Mouse (Mus musculus) ES-Bruce4 (cell line): ENCODE measurements at regions not wholly inside any gene's neighbourhood (a gene's known extent, or its start where the extent isn't known, plus 50 kb on each side); places are given as distances from the start of the nearest gene placed in this dataset.

ENCODE experiments used
- H3K27ac ChIP-seq: 2 replicates; pipeline ENCODE4 v1.5.1; 2012; ENCODE audit warnings: low read length, inconsistent platforms; ENCODE audit not compliant: insufficient read depth
- H3K27me3 ChIP-seq: 2 replicates; pipeline ENCODE4 v1.6.1; 2012; ENCODE audit warnings: mild to moderate bottlenecking, low read length, inconsistent platforms; ENCODE audit not compliant: control insufficient read depth, poor library complexity, insufficient read depth, severe bottlenecking
- H3K36me3 ChIP-seq: 2 replicates; pipeline ENCODE4 v1.6.1; 2012; ENCODE audit warnings: inconsistent platforms, mild to moderate bottlenecking, low read length, moderate library complexity; ENCODE audit not compliant: control insufficient read depth, poor library complexity, insufficient read depth, severe bottlenecking
- H3K4me1 ChIP-seq: one replicate; pipeline ENCODE4 v1.8.1; 2011; ENCODE audit warnings: low read length; ENCODE audit not compliant: control insufficient read depth, insufficient read depth
- H3K4me3 ChIP-seq: 2 replicates; pipeline ENCODE4 v1.5.1; 2011; ENCODE audit warnings: low read depth, mild to moderate bottlenecking, low read length
- H3K9ac ChIP-seq: 2 replicates; pipeline ENCODE4 v1.6.1; 2012; ENCODE audit warnings: low read depth, mild to moderate bottlenecking, inconsistent platforms; ENCODE audit not compliant: poor library complexity, severe bottlenecking
- H3K9me3 ChIP-seq: replicated peaks from 2 replicates; pipeline ENCODE4 v1.6.1; 2012; ENCODE audit warnings: mild to moderate bottlenecking, low read length, inconsistent platforms; ENCODE audit not compliant: control insufficient read depth, poor library complexity, insufficient read depth, severe bottlenecking
- CTCF ChIP-seq: IDR thresholded peaks from one replicate; pipeline ENCODE4 v1.8.1; 2011; ENCODE audit warnings: low read depth, low read length
- EP300 ChIP-seq: IDR thresholded peaks from 2 replicates; pipeline ENCODE4 v1.6.1; 2011; ENCODE audit warnings: low read depth, low read length; ENCODE audit not compliant: insufficient read depth
- POLR2A ChIP-seq: IDR thresholded peaks from one replicate; pipeline ENCODE4 v1.8.1; 2011; ENCODE audit warnings: low read length; ENCODE audit not compliant: insufficient read depth

- H3K9me3 ChIP-seq, result no peaks in the 10 kb centered on the region
- TF ChIP-seq CTCF, result no peak
- H3K27ac ChIP-seq, result no peak overlapping the region
- H3K4me3 ChIP-seq, result no peak overlapping the region
- no peak overlapping the region for H3K9ac ChIP-seq
- no peaks in the 10 kb centered on the region for H3K27me3 ChIP-seq
- H3K4me1 ChIP-seq, result no peaks in the 10 kb centered on the region
- H3K36me3 ChIP-seq, result no peaks in the 10 kb centered on the region
Measured at GRCm38 (mm10) chr13:28432017-28432416, 174.7 kb downstream of the Gm11361 start.

- no peak overlapping the region for H3K4me3 ChIP-seq
- no peaks in the 10 kb centered on the region for H3K9me3 ChIP-seq
- no peaks in the 10 kb centered on the region for H3K36me3 ChIP-seq
- no peaks in the 10 kb centered on the region for H3K27me3 ChIP-seq
- H3K9ac ChIP-seq, result no peak overlapping the region
- no peaks in the 10 kb centered on the region for H3K4me1 ChIP-seq
- H3K27ac ChIP-seq, result no peak overlapping the region
- no peak for TF ChIP-seq POLR2A
- no peak for TF ChIP-seq CTCF
Measured at GRCm38 (mm10) chr13:28426085-28426484, 168.8 kb downstream of the Gm11361 start.

- H3K27ac ChIP-seq, result no peak overlapping the region
Measured at GRCm38 (mm10) chr13:28425116-28425515, 167.8 kb downstream of the Gm11361 start.

GRCm38 (mm10) chr13:28424446-28425059 is 167.2 kb downstream of the Gm11361 start:
- Histone ChIP-seq H3K36me3 (no peaks in the 10 kb centered on the region), H3K27me3 (no peaks in the 10 kb centered on the region), H3K9ac (no peak overlapping the region), H3K4me3 (no peak overlapping the region), H3K4me1 (no peaks in the 10 kb centered on the region), H3K9me3 (no peaks in the 10 kb centered on the region), H3K27ac (no peak overlapping the region)
- no peak for TF ChIP-seq CTCF
- no peak for TF ChIP-seq POLR2A
- no peak for TF ChIP-seq EP300

More at GRCm38 (mm10) chr13:28425116-28425515, 167.8 kb downstream of the Gm11361 start:
- no peak overlapping the region for H3K4me3 ChIP-seq
- H3K9ac ChIP-seq, result no peak overlapping the region
- no peaks in the 10 kb centered on the region for H3K36me3 ChIP-seq
- TF ChIP-seq POLR2A (no peak), CTCF (no peak), EP300 (no peak)
- no peaks in the 10 kb centered on the region for H3K9me3 ChIP-seq
- no peaks in the 10 kb centered on the region for H3K4me1 ChIP-seq
- H3K27me3 ChIP-seq, result no peaks in the 10 kb centered on the region

- Histone ChIP-seq H3K9me3 (no peaks in the 10 kb centered on the region), H3K27ac (no peak overlapping the region), H3K4me3 (no peak overlapping the region), H3K36me3 (no peaks in the 10 kb centered on the region), H3K4me1 (no peaks in the 10 kb centered on the region), H3K9ac (no peak overlapping the region), H3K27me3 (no peaks in the 10 kb centered on the region)
- TF ChIP-seq EP300 (no peak), CTCF (no peak), POLR2A (no peak)
Measured at GRCm38 (mm10) chr13:28421309-28421708, 164.0 kb downstream of the Gm11361 start.

GRCm38 (mm10) chr13:28420636-28421035 is 163.3 kb downstream of the Gm11361 start:
- Histone ChIP-seq H3K4me3 (no peak overlapping the region), H3K27ac (no peak overlapping the region), H3K9me3 (no peaks in the 10 kb centered on the region), H3K36me3 (no peaks in the 10 kb centered on the region), H3K9ac (no peak overlapping the region), H3K4me1 (no peaks in the 10 kb centered on the region), H3K27me3 (no peaks in the 10 kb centered on the region)
- TF ChIP-seq POLR2A (no peak), CTCF (no peak), EP300 (no peak)
